9 mouse cellular contexts compared by ENCODE assay signal in genomic region chr2:107945837-107946451, GRCm38 (mm10).
DNase-seq lines count a peak whose midpoint lies in the region; ATAC-seq and TF ChIP-seq lines count a peak whose summit lies in the region.
"Had no signal": no experiment of that assay in that cellular context is flagged by ENCODE, and none has a peak within 500 bp of the region (broad histone marks: within the 10 kb centered on the region; RNA-seq: fewer than 3 reads in every experiment).

No protein-coding gene starts in this region.

- H3K27me3 ChIP-seq in heart, postnatal 0 days (ENCODE audit: control insufficient read depth, insufficient read depth, low read length), result no peaks in the 10 kb centered on the region
- H3K27me3 ChIP-seq in heart, embryonic 11.5 days (ENCODE audit: control insufficient read depth, insufficient read depth, low read length), result no peaks in the 10 kb centered on the region
- H3K27me3 ChIP-seq: limb, embryonic 15.5 days had no signal

- no peak for TF ChIP-seq EP300 in heart, postnatal 0 days (IDR thresholded peaks at IDR 0.05; ENCODE audit: low read depth)

- no peak overlapping the region for H3K27ac ChIP-seq in heart, postnatal 0 days (ENCODE audit: low read depth)
- H3K27ac ChIP-seq in heart, embryonic 11.5 days (ENCODE audit: low read depth, low read length), result no peak overlapping the region
- H3K27ac ChIP-seq: limb, embryonic 15.5 days had no signal

- no peak overlapping the region for H3K4me2 ChIP-seq in heart, postnatal 0 days (ENCODE audit: low read depth, low read length)
- no peak overlapping the region for H3K4me2 ChIP-seq in heart, embryonic 11.5 days
- H3K4me2 ChIP-seq: limb, embryonic 15.5 days had no signal

- TF ChIP-seq CTCF in heart, postnatal 0 days (IDR thresholded peaks at IDR 0.05; ENCODE audit: low read depth), result peak; percentile 48

- WGBS in heart, postnatal 0 days, result 18% methylated on average over 3 of the region's 3 CpGs
- WGBS in heart, embryonic 11.5 days (ENCODE audit: insufficient replicate concordance), result 13% methylated on average over 3 of the region's 3 CpGs

- H3K36me3 ChIP-seq in heart, postnatal 0 days (replicated peaks; ENCODE audit: control insufficient read depth, insufficient read depth, low read length), result no peaks in the 10 kb centered on the region
- H3K36me3 ChIP-seq in heart, embryonic 11.5 days (ENCODE audit: control insufficient read depth, insufficient read depth, low read length), result no peaks in the 10 kb centered on the region
- H3K36me3 ChIP-seq: limb, embryonic 15.5 days had no signal

- intact Hi-C loops in left cerebral cortex, postnatal 4 days (cut with DNase I), result no loop called here

- no peak overlapping the region for H3K4me3 ChIP-seq in heart, postnatal 0 days (ENCODE audit: low read depth, low read length)
- no peak overlapping the region for H3K4me3 ChIP-seq in heart, embryonic 11.5 days (ENCODE audit: low read depth, low read length)
- H3K4me3 ChIP-seq: limb, embryonic 15.5 days had no signal

- DNase-seq in heart, postnatal 0 days (ENCODE audit: low spot score), result peak; percentile 36
- DNase-seq in right cerebral cortex, postnatal 14 days, result peak; percentile 15
- DNase-seq in right cerebral cortex, postnatal 25 days, result no peak
- DNase-seq in embryo, embryonic 9.5 days (ENCODE audit: extremely low spot score), result peak; percentile 37
- DNase-seq in left cerebral cortex, postnatal 4 days, result peak; percentile 45
- DNase-seq in lung, postnatal 10 days, result no peak
- no peak for DNase-seq in urinary bladder, postnatal 4 days (ENCODE audit: low spot score in 2 of 2)

- no peak for ATAC-seq in heart, postnatal 0 days (ENCODE audit: insufficient read depth, low read depth)
- ATAC-seq in heart, embryonic 11.5 days (replicated peaks; ENCODE audit: insufficient number of reproducible peaks, low FRiP score, low TSS enrichment), result no peak

- H3K9ac ChIP-seq in heart, postnatal 0 days (replicated peaks; ENCODE audit: low read depth, low read length), result no peak overlapping the region
- no peak overlapping the region for H3K9ac ChIP-seq in heart, embryonic 11.5 days (ENCODE audit: low read depth, low read length)
- H3K9ac ChIP-seq: limb, embryonic 15.5 days had no signal

- no peaks in the 10 kb centered on the region for H3K9me3 ChIP-seq in heart, postnatal 0 days (replicated peaks; ENCODE audit: control insufficient read depth, low read length)
- no peaks in the 10 kb centered on the region for H3K9me3 ChIP-seq in heart, embryonic 11.5 days (replicated peaks; ENCODE audit: control insufficient read depth, low read length)
- H3K9me3 ChIP-seq: limb, embryonic 15.5 days had no signal

- 0 out of 2 replicates have a peak, but pooled peaks cover 7% of the 10 kb centered on the region for H3K4me1 ChIP-seq in heart, postnatal 0 days (ENCODE audit: control insufficient read depth, insufficient read depth)
- no peaks in the 10 kb centered on the region for H3K4me1 ChIP-seq in heart, embryonic 11.5 days (ENCODE audit: control insufficient read depth, insufficient read depth, low read length)
- H3K4me1 ChIP-seq: limb, embryonic 15.5 days had no signal

Comparison
In these comparisons a context has a peak if more than half of its experiments do, and no peak if none do; other contexts are left out.
1. DNase-seq: peak in heart, postnatal 0 days (single experiment), right cerebral cortex, postnatal 14 days (single experiment), embryo, embryonic 9.5 days (single experiment) and left cerebral cortex, postnatal 4 days (single experiment); none in right cerebral cortex, postnatal 25 days (single experiment), lung, postnatal 10 days (single experiment) and urinary bladder, postnatal 4 days (0 of 2).